Mouse (Mus musculus): ENCODE results near the gene Phactr3.
"Not testable (repeated sequence)": the region's sequence is repeated elsewhere in the genome, so short reads cannot be mapped to it uniquely, and the experiment has no call there.

Gene Phactr3

GRCm38 (mm10) chr2:178327466-178328040, 208.8 kb downstream of the Phactr3 start:
- DNase-seq (ENCODE audit: low spot score), result peak; percentile 30

DNA sequence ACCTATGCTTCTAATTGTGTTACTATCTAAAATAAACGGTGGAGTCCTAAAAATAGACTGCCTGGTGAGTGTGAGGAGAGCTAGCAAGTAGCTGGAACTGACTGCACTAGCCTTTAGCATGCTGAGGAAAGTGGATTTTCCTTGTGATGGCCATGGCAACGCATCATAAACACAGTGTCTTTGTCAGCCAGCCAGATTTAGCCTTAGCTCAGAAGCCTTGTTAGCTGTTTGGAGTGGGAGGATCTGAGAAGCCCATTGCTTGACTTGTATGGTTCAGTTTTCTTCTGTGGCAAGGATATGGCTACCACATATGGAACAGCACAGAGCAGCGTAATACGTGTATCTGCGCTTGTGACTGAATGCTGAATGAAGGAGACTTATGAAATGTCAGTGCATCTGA, 210.8 kb downstream of the Phactr3 start:
- DNase-seq (ENCODE audit: low spot score), result no peak

- DNase-seq (ENCODE audit: low spot score), result peak; percentile 40
Observed at GRCm38 (mm10) chr2:178329986-178330385, 211.2 kb downstream of the Phactr3 start.

DNA sequence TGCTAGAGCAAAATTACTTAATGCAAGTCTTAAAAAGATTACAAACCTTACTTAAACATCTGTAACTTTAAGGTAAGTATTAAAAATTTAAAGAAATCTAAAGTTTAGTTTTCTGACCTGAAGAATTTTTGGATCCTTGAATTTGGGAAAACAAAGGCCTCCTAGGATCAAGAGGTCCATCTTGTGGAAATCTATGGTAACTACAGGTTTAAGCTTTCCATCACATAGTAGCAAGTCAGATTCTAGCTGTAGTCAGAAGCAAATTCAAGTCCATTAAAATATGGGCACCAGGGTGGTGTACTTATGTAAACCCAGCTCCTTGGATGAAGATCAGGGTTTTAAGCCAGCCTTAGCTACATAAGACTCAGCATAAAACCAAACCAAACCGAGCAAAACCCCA, 219.1 kb downstream of the Phactr3 start:
- peak; percentile 48 for DNase-seq (ENCODE audit: low spot score)

- peak; percentile 21 for DNase-seq (ENCODE audit: low spot score)
Observed at GRCm38 (mm10) chr2:178339044-178339443, 220.3 kb downstream of the Phactr3 start.

- not testable (repeated sequence) for DNase-seq (ENCODE audit: low spot score)
Observed at GRCm38 (mm10) chr2:178342105-178342504, 223.3 kb downstream of the Phactr3 start.

DNA sequence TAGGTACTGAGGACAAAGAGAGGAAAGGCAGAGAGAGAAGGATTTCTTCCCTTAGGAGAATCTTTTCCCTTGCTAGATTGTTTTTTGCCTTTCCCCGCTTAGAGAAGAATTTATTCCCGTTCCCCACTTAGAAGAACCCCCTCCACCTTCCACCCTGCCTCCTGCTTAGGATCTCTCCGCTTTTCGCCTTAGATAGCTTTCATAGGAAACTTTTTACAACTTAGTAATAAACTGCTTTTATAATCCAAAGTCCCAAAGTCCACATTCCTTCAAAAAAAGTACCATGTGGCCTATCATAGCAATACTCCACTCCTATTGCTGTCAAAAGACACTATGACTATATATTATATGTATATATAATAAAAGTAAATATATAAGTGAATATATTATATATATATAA, 223.8 kb downstream of the Phactr3 start:
- no peak for DNase-seq (ENCODE audit: low spot score)

All from adipocyte (in vitro differentiated cells).